Mouse (Mus musculus): Measurements from ENCODE around the gene Gm20521.

Gene Gm20521

GRCm38 (mm10) chr14:54893651-54894181 lies 10.5 kb downstream of the Gm20521 start:
- DNase-seq = peak; percentile 98

GRCm38 (mm10) chr14:54894296-54895151 lies 11.3 kb downstream of the Gm20521 start:
- peak; percentile 82 for DNase-seq

- no peak for DNase-seq
Measured at GRCm38 (mm10) chr14:54897445-54897844, 14.2 kb downstream of the Gm20521 start.

- peak; percentile 83 to 90 for DNase-seq
Measured at GRCm38 (mm10) chr14:54900383-54900782, 17.1 kb downstream of the Gm20521 start.

GRCm38 (mm10) chr14:54903641-54904040 lies 20.4 kb downstream of the Gm20521 start:
- DNase-seq = no peak

- DNase-seq = no peak
Measured at GRCm38 (mm10) chr14:54908682-54909081, 25.4 kb downstream of the Gm20521 start.

- peak; percentile 84 to 85 for DNase-seq
Measured at GRCm38 (mm10) chr14:54912109-54912850, 29.0 kb downstream of the Gm20521 start.

GRCm38 (mm10) chr14:54912886-54913285 lies 29.6 kb downstream of the Gm20521 start, which contains the start of gene Slc22a17:
Gene Slc22a17, minus strand, starts transcription at chr14:54913132.
- peak; percentile 93 to 94 for DNase-seq

GRCm38 (mm10) chr14:54913343-54913742 lies 30.1 kb downstream of the Gm20521 start:
- peak; percentile 42 to 62 for DNase-seq

- DNase-seq = no peak
Measured at GRCm38 (mm10) chr14:54920076-54920685, 36.9 kb downstream of the Gm20521 start.

GRCm38 (mm10) chr14:54924641-54925348 lies 41.6 kb downstream of the Gm20521 start:
- peak; percentile 71 to 81 for DNase-seq

- DNase-seq = peak; percentile 83 to 85
Measured at GRCm38 (mm10) chr14:54925349-54926342, 42.4 kb downstream of the Gm20521 start, which contains the start of gene Efs. Gene Efs, minus strand, starts transcription at chr14:54926126.

- DNase-seq = peak; percentile 70 to 72
Measured at GRCm38 (mm10) chr14:54926401-54927158, 43.3 kb downstream of the Gm20521 start.

- no peak for DNase-seq
Measured at GRCm38 (mm10) chr14:54927296-54927695, 44.1 kb downstream of the Gm20521 start.

GRCm38 (mm10) chr14:54929801-54930200 lies 46.6 kb downstream of the Gm20521 start:
- DNase-seq = no peak

- peak; percentile 67 to 68 for DNase-seq
Measured at GRCm38 (mm10) chr14:54930431-54930830, 47.2 kb downstream of the Gm20521 start.

- DNase-seq = no peak
Measured at GRCm38 (mm10) chr14:54932645-54933150, 49.5 kb downstream of the Gm20521 start, which contains the start of gene Il25. Gene Il25, plus strand, starts transcription at chr14:54932695.

- peak; percentile 62 to 74 for DNase-seq
Measured at GRCm38 (mm10) chr14:54935904-54936830, 52.9 kb downstream of the Gm20521 start, which contains the start of gene Cmtm5. Gene Cmtm5, plus strand, starts transcription at chr14:54936261.

- no peak for DNase-seq
Measured at GRCm38 (mm10) chr14:54936831-54937160, 53.6 kb downstream of the Gm20521 start.

All from cerebellum, postnatal 10 days (tissue).